Mouse (Mus musculus) left cerebral cortex, adult 8-10 months (tissue): ENCODE results near the gene Pde1b. TPM values are rescaled to one million over a fixed set of nuclear protein-coding genes. Genes with fewer than 3 reads are reported as not detected.

Experiments
- DNase-seq, 2 experiments: peaks; one replicate each; pipeline ENCODE4 v3.0.0; 2022; ENCODE audit warnings: low spot score in 2 of 2
- total RNA-seq, 4 experiments: library from RNA; stranded (reverse); gene quantifications; 2 replicates each; pipeline ENCODE4 v1.2.4; 2022

The Pde1b gene
- total RNA-seq, 4 experiments from 2014 or later: 284 to 347 (median 325) TPM

DNA sequence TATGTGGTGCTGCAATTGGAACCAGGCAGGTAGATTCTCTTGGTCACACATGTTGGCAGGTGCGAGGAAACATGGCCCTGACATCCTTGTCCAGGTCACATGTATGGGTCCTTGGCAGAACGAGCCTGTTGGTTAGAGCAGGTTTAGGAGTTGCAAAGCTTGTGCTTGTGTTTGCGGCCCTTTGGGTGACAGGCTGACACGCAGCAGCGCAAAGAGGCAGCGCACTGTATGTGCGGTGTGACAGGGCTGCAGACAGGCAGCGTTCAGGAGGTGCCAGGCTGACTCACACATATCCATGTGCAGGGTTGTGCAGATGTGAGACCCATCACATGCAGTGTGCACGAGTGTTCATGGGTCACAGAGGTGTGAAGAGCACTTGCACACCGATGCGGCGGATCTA is 826 bp downstream of the Pde1b start:
- no peak for DNase-seq

DNA sequence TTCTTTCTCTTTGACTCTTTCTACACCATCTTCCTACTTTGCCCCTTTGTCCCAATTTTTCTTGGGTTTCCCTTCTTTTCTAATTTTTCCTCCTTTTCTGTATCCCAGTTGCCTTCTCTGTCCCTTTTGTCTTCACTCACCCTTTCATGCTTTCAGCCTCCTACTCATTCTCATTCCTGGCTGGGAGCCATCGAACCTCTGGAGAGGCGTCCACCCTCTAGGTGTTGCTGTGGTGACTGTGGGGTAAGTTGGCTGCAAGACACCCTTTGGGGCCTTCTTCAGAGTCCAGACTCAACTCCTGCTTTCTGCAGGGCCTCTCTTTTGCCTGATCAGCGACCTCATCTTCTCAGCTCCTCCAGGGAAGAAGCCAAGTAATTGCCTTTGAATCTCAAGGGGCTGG is 6.5 kb downstream of the Pde1b start:
- DNase-seq: no peak

- no peak for DNase-seq
Observed at GRCm38 (mm10) chr15:103511652-103512051, 8.8 kb downstream of the Pde1b start.

DNA sequence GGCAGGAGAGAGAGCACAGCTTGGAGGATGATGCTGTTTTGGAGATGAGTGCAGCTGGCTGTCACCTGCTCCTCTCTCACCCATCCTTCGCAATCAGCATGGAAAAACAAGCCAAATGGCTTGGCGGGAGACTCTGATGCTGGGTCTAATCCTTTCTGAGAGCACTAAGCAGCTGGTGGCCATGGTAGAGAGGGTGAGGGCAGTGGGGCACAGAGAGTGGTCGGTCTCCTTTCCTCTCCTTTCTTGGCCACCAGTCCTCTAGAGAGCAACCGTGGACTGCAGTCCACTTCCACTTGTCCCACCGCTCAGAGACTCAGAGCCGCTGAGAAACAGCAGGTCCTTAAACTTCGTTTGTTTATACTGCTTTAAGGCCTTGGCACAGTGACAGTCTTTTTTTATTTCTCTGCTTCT is 10.8 kb downstream of the Pde1b start:
- DNase-seq: no peak

DNA sequence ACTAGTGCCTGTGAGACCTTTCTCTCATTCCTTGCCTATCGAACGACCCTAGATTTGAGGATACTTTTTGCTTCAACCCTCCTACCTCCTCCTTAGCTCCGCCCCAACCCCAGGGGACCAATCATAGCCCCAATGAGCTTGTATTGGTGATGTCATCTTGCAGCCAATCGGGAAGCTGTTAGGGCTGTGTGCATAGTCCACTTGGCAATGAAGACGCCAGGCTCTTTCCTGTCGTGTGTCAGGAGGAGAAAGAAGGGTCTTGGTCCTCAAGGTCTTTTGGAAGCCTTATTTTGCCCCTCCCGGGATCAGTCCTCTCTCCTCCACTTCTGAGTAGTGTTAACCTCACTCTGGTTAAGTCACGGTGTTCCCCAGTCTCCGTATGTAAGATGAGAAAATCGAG is 11.3 kb downstream of the Pde1b start:
- peak in 1 of 2 experiments; percentile 82 for DNase-seq

DNA sequence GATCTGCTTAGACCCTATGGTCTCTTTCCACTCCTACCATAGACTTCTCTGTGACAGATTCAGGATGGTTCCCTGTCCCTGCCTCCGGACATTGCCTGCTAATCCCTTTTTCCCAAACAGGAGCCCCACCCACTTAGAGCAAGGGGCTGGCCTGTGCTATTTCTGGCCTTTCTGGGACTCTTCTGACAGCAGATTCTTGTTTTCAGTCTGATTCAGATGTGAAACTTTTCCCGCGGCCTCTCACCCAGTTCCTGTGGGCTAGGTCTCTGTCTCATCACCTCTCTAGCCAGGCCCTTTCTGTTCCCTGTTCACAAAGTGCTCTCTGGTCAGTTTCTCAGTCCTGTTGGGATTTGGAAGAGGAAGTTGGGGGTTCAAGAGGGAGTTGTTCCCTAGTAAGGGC is 12.1 kb downstream of the Pde1b start:
- no peak for DNase-seq

DNA sequence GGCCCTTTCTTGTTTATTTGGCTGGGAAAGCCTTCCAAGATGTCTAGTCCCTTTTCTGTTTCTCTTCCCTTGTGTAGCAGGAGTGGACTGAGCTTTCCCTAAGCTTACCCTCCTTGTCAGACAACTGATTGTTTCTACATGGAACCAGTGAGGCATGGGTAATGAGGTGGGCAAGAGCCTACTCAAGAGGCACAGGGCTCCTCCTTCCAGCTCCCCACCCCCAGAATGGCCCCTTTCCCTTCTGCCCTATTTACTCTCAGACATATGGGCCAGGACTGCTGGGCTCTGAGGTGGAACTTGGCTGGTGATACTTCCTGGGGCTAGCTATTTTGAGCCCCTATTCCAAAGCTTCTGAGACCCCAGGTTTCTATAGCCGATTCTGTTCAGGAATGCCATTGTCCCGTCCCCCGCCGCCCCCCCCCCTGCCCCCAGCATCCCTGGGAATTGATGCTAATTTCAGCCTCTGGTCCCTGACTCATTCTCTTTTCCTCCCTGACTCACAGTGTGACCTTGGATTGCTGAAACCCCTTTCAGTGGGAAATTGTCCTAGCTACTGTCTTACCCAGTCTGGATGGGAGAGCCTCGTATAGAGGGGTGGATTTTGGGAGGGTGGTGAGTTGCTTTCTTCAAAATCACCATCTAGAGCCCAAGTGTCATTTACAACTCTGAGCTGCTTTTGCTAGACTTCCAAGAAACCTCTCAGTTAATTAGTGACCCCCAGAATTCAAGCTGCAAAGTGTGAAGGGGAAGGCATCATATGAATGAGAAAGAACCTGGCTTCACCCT is 16.0 kb downstream of the Pde1b start:
- DNase-seq: no peak

DNA sequence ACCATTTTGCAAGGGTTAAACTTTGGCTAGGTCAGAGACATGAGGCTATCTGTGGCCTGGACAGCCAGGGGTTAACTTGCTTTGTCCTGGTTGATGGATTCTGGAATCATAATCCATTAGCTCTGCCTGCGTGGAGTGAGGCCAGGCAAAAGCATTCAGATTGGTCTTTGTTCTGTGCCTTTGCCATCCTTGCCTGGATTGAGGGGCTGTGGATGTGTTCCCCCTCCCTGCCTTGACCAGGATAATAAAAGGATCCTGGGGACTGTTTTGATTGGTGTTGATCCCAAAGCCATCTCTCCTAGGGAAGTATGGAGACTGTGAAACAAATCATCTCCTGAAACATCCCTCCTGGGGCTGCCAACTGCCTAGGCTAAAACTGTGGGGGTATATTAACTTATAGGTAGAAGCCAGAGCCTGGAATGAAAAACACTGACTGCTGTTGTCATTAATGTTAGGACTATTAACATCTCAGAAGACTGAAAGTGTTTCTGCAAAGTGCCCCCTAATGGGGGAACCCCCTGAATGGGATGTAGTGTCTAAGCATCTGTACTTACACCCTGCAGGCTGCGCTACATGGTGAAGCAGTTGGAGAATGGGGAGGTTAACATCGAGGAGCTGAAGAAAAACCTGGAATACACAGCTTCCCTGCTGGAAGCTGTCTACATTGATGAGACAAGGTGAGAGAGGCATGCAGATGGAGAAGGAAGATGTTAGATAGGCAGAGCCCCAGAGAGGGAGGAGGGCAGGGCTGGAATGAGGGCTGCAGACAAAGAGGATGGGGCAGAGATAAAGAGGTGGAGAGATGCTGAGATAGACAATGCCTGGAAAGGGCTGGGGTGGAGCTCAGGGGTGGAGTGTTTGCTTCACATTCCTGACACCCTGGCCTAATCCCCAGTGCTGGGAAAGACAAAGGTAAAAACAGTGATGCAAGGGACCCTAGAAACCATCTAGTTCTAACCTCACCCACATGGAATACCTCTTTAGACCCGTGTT is 16.8 kb downstream of the Pde1b start:
- no peak for DNase-seq

DNA sequence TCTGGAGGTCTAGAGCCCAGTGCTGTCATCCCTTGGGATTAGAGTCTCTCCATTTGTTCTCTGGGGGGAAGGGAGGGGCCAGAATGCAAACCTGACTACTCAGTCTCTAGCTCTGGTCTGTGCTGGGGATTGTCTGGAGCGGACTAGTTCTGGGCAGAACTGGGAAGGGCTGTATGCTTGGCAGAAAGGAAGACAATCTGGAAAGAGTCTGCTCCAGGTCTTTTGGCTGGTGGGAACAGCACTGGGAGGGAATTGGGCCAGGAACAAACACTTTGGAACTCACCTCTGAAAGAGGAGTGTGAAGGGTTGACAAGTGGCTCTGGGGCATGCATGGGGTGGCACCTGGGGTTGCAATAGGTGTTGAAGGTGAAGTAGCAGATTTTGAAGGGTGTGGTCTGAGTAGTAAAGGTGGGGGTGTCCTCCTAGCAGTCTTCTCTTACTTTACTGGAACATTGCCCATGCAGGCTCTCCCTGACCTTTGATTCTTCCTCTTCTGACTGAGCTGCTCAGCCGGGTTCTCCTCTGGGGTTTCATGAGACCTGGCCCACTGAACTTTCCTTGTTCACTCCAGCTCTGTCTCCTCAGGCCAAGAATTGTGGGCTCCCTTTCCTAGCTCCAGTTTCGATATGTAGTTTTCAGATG is 19.7 kb downstream of the Pde1b start:
- no peak for DNase-seq

DNA sequence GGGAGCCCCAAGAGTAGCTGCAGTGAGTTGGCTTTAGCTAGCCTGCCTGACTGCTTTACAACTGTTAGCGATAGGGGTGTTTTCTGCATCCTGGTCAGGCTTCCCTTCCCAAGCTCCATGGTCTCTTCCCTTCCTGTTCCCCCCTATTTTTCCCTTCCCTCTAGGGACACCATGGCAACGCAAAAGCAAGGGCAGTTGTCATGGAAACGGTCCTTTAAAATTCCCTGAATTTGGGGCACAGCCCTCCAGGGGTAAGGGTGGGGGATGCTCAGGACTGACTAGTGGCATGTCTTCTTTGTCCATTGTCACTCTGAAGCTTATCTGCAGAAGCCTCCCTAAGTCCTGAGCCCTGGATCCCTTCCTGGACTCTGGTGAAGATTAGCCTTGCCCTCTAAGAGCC is 20.3 kb downstream of the Pde1b start:
- DNase-seq: no peak

DNA sequence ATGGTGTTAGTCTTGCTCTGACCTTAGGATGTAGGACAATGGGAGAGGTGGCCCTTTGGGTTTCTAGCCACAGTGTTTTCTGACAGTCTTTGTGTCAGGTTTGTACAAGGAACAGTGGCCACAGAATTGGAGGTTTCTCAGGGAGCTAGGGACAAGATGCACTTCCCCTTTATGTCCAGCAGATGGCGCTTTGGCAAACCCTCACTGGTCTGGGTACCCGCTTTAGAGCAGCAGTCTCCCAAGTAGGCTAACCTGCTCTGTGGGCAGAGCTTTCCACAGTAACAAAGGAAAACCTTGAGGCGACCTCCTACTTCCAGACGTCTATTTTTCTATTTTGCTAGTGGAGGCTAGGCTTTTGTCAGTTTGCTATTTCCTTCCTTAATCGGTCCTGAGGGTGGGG is 27.5 kb downstream of the Pde1b start:
- DNase-seq: no peak

DNA sequence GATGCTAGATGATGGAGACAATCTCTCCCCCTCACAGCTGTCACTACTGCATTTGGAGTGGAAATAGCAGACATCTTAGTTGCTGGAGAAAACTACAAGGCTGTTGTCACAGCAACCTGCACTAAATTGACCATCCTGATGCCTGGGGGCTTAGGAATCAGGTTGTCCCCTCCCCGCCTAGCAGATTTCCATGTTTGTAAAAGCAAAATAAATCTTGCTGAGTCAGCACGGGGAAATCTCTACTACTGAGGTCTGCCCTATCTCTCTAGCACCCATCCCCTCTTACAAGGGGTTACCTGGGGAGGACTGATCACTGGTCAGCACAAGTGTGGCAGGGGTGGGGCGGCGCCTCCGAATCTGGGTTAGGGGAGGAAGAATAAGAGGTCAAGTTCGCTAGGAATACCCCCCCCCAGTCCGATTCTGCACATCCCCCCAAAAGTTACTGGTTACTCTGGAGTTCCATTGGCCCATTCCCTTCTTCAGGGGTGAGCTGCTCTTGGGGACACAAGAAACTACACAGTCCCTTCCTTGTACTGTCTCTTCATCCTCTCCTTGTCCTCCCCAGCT is 31.3 kb downstream of the Pde1b start:
- DNase-seq: no peak

GRCm38 (mm10) chr15:103535030-103535429 is 32.2 kb downstream of the Pde1b start:
- DNase-seq: no peak

GRCm38 (mm10) chr15:103535786-103536185 is 33.0 kb downstream of the Pde1b start:
- peak in 1 of 2 experiments; percentile 22 for DNase-seq

DNA sequence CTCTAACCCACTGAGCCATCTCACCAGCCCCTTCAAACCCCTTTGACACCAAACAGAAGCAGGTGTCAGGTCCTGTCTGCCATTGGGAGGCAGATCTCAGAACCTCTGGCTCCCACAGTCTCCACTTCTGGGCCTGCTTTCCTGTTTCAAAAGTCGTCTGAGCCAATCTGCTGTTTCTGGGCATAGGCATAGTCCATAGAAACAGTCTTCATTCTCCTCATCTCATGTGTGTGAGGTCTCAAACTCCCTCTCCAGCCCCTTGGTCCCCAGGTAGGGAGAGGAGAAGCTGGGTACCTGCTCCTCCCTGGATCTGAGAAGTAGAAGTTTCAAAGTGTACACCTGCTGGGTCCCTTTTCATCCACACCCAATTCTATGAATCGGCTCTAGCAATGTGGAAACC is 33.6 kb downstream of the Pde1b start:
- peak in 1 of 2 experiments; percentile 3 for DNase-seq

GRCm38 (mm10) chr15:103537011-103537821 is 34.4 kb downstream of the Pde1b start:
- peak in 1 of 2 experiments; percentile 77 for DNase-seq

DNA sequence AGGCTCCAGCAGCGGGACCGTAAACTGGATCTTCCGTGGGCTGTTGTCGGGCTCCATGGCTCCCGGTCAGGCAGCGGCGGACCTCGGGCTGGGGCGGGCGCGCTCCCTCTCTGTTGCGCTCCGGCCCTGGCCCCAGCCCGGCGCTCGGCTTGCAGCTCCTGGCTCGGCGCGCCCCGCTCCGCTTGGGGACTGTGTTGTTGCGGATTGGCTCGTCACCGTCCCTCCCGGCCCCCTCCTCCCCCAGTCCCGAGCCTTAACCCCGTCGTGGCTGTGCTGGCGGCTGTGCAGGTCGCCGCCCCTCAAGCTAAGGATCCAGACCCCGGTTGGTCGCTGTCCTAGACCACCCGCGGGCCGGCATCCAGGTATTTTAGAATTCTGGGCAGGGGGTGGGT is 35.0 kb downstream of the Pde1b start, which contains the start of gene Ppp1r1a:
Gene Ppp1r1a (minus strand): TSS at position 182 of the 392 bp plus-strand sequence.
- peak in 1 of 2 experiments; percentile 70 for DNase-seq

- peak in 1 of 2 experiments; percentile 2 for DNase-seq
Observed at GRCm38 (mm10) chr15:103539259-103539658, 36.4 kb downstream of the Pde1b start.

DNA sequence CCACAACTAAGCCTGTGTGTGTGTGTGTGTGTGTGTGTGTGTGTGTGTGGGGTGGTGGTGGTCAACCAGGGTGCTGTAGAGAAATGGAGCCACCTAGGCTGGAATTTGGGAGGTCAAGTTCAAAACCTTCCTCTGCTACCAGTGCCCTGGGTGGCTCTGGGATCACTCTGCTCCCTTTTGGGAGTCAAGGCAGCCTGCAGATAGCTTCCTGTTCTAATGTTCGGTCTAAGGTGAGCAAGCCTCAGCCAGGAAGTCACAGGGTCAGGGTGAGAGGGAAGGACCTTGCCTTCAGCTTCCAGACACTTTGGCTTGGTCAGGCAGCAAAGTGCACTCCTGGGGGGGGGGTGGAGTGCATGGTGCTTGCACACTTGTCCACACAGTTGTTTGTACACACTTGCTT is 37.8 kb downstream of the Pde1b start:
- DNase-seq: peak in 1 of 2 experiments; percentile 4

DNA sequence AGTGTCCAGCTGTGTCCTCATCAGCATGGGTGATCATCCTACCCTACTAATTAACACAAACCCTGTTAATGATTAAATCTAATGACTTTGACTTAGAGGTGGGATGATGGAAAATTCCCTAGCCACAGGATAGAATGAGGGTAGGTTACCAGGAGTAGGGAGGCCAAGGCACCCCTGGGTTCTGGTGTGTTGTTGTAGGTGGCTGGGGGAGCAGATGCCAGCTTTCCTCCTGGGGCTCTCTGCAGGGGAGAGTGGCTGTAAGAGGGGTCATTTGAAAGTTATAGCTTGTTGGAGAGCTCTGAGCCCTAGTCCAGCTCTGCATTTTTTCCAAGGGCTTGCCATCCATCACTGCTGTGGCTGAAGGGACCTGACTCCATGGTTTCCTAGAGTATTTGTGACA is 39.7 kb downstream of the Pde1b start:
- DNase-seq: no peak
